Mouse (Mus musculus): ENCODE measurements at regions not wholly inside any gene's neighbourhood (a gene's known extent, or its start where the extent isn't known, plus 50 kb on each side); places are given as distances from the start of the nearest gene placed in this dataset.
A peak's percentile ranks its signal among the peaks of the same experiment; 100 is the strongest.

DNA sequence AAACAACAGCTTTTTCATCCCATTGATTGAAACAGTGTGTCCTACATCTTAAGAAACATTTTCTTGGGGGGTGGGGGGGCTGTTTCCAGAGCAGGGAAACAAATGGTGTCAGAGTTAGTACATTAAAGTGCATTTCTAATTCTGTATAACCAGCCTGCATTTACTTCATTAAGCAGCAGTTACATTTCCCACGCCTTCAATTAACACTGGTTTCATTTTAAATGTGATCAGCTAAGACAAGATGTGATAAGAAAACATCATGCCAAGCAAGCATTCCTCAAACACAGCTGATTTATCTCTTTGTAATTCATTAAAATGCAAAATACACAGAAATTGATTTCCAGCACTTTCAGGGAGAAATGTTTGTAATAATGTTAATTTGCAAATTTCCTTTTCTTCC, 122.0 kb downstream of the Olfr1505 start:
- Histone ChIP-seq H3K27ac (no peak overlapping the region), H3K36me3 (no peaks in the 10 kb centered on the region), H3K9ac (no peak overlapping the region), H3K9me3 (no peaks in the 10 kb centered on the region), H3K4me3 (no peak overlapping the region), H3K27me3 (no peaks in the 10 kb centered on the region), H3K4me2 (replicated peaks) (no peak overlapping the region), H3K4me1 (no peaks in the 10 kb centered on the region)
- 48% methylated on average over 1 of the region's 1 CpGs for WGBS
- no peak for ATAC-seq (ENCODE audit: low FRiP score, low read depth)

GRCm38 (mm10) chr19:14035785-14036184, 122.5 kb downstream of the Olfr1505 start:
- no peaks in the 10 kb centered on the region for H3K27me3 ChIP-seq
- no peaks in the 10 kb centered on the region for H3K9me3 ChIP-seq
- H3K9ac ChIP-seq: no peak overlapping the region
- no peak for ATAC-seq (ENCODE audit: low FRiP score, low read depth)
- no peaks in the 10 kb centered on the region for H3K36me3 ChIP-seq
- no peak overlapping the region for H3K27ac ChIP-seq
- 54% methylated on average over 1 of the region's 1 CpGs for WGBS
- no peak overlapping the region for H3K4me2 ChIP-seq (replicated peaks)
- H3K4me1 ChIP-seq: no peaks in the 10 kb centered on the region
- no peak overlapping the region for H3K4me3 ChIP-seq

GRCm38 (mm10) chr19:14036750-14037149, 123.4 kb downstream of the Olfr1505 start:
- no peaks in the 10 kb centered on the region for H3K9me3 ChIP-seq
- no peaks in the 10 kb centered on the region for H3K36me3 ChIP-seq
- H3K27me3 ChIP-seq: no peaks in the 10 kb centered on the region
- ATAC-seq (ENCODE audit: low FRiP score, low read depth): no peak
- 37% methylated on average over 1 of the region's 1 CpGs for whole genome bisulfite sequencing
- no peak overlapping the region for H3K4me3 ChIP-seq
- no peak overlapping the region for H3K4me2 ChIP-seq (replicated peaks)
- H3K9ac ChIP-seq: no peak overlapping the region
- no peaks in the 10 kb centered on the region for H3K4me1 ChIP-seq
- no peak overlapping the region for H3K27ac ChIP-seq

DNA sequence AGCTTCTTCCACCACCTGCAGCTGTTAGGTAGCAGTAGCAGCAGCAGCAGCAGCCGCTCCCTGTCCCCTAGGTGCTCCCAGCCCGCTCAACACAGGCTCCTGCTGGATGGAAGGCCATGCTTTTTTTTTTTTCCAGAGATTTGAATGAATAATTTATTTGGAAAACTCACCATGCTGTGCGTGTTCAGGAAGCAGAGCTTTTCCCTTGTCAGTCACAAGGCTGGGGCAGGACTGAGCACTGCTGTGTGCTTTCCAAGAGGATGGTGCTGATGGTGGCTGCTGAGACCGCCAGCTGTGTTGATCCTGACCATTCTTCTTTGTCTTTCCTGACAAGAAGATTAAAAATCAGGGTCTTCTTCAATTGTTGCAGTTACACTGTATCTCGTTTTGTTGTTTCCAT, 129.4 kb downstream of the Olfr1505 start:
- no peak overlapping the region for H3K9ac ChIP-seq
- H3K4me1 ChIP-seq: no peaks in the 10 kb centered on the region
- H3K36me3 ChIP-seq: no peaks in the 10 kb centered on the region
- H3K9me3 ChIP-seq: no peaks in the 10 kb centered on the region
- no peak overlapping the region for H3K4me2 ChIP-seq (replicated peaks)
- ATAC-seq (ENCODE audit: low FRiP score, low read depth): no peak
- 56% methylated on average over 5 of the region's 5 CpGs for WGBS
- H3K4me3 ChIP-seq: no peak overlapping the region
- H3K27me3 ChIP-seq: no peaks in the 10 kb centered on the region
- H3K27ac ChIP-seq: no peak overlapping the region

DNA sequence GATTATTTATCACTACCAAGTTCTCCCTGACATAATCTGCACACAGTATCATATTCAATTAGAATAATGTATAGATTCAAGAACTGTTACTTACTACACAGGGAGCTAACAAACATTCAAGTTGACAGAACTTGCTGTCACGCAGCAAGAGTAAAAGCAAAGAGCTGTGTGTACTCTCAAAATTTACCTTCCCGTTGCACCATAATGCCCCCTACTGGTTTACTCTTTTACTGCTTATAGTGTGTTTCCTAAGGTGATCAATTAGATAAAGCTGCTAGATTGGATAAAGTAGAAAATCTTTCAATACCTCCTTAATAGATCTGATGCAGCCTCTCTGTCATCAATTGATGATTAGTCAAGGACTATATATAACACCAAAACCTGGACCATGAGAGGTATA, 132.1 kb downstream of the Olfr1505 start:
- Histone ChIP-seq H3K9me3 (no peaks in the 10 kb centered on the region), H3K4me1 (no peaks in the 10 kb centered on the region), H3K27me3 (no peaks in the 10 kb centered on the region), H3K9ac (no peak overlapping the region), H3K4me3 (no peak overlapping the region), H3K4me2 (replicated peaks) (no peak overlapping the region), H3K27ac (no peak overlapping the region), H3K36me3 (no peaks in the 10 kb centered on the region)
- WGBS: 55% methylated on average over 2 of the region's 2 CpGs
- ATAC-seq (ENCODE audit: low FRiP score, low read depth): no peak

- Histone ChIP-seq H3K9me3 (no peaks in the 10 kb centered on the region), H3K27ac (no peak overlapping the region), H3K4me1 (no peaks in the 10 kb centered on the region), H3K36me3 (no peaks in the 10 kb centered on the region), H3K27me3 (no peaks in the 10 kb centered on the region), H3K4me2 (replicated peaks) (no peak overlapping the region), H3K4me3 (no peak overlapping the region), H3K9ac (no peak overlapping the region)
- WGBS: 92% methylated on average over 4 of the region's 4 CpGs
- no peak for ATAC-seq (ENCODE audit: low FRiP score, low read depth)
These were observed 138.7 kb downstream of the Olfr1505 start for GRCm38 (mm10) chr19:14052052-14052451.

DNA sequence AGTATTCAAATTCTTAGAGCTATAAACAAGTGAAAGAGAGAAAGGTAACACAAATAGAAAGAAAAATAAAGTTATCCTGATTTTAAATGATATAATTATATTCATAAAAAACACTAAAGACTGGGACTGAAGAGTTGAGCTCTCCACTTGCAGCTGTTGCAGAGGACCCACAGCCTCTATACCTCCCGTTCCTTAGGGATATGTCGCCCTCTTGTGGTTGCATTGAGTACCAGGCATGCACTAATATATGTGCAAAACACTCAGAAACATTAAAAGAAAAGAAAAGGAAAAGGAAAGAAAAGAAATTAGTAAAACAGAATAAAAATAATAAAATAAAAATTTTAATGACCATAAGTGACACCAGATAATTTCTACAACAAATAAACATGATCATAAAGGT, 167.2 kb downstream of the Olfr1505 start:
- WGBS: 17% methylated on average over 2 of the region's 2 CpGs
- Histone ChIP-seq H3K4me3 (no peak overlapping the region), H3K4me1 (no peaks in the 10 kb centered on the region), H3K9ac (no peak overlapping the region), H3K4me2 (replicated peaks) (no peak overlapping the region), H3K27me3 (no peaks in the 10 kb centered on the region), H3K27ac (no peak overlapping the region), H3K36me3 (no peaks in the 10 kb centered on the region), H3K9me3 (peaks cover 5% of the 10 kb centered on the region; the same call in 1 of the 2 replicates)
- no peak for ATAC-seq (ENCODE audit: low FRiP score, low read depth)

DNA sequence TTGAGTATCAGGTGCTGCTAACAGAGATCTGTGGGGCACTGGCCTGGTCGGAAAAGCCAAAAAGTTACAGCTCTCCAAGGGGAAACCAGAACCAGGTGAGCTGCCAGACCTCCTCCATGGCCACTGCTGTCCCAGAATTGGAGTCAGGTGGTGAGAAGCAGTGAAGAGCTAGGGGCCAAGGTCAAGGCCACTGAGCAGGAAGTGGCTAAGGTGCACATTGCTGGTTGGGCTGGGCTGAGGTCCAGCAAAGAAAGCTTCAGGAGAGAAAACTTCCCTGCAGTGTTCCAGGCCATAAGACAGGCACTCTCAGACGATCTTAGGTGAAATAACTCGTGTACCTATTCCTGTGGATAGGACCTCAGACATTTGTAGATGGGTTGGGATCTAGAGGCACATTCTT, 171.4 kb downstream of the Olfr1505 start:
- WGBS: 62% methylated on average over 3 of the region's 3 CpGs
- Histone ChIP-seq H3K36me3 (no peaks in the 10 kb centered on the region), H3K4me2 (replicated peaks) (no peak overlapping the region), H3K27ac (no peak overlapping the region), H3K9me3 (peaks cover 5% of the 10 kb centered on the region; the same call in 1 of the 2 replicates), H3K4me3 (no peak overlapping the region), H3K4me1 (no peaks in the 10 kb centered on the region), H3K27me3 (no peaks in the 10 kb centered on the region), H3K9ac (no peak overlapping the region)
- no peak for ATAC-seq (ENCODE audit: low FRiP score, low read depth)

DNA sequence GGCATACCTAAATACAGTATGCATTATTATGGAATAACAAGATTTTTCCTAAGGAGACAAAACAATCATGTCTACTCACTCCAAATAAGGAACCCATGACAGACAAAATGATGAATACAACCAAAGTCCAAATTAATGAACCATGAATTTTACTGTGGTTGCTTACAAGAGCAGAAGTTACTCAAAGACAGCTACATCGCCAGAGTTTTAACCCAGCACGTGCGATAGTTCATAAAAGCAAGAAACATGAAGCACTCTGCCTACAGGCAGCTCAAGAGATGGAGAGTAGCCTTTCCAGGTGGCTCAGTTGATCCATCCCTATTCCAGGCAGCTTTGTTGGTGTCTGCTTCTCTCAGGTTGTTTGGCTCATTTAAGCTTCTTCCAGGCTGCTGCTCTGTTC, 176.8 kb downstream of the Olfr1505 start:
- Histone ChIP-seq H3K4me3 (no peak overlapping the region), H3K4me1 (no peaks in the 10 kb centered on the region), H3K4me2 (replicated peaks) (no peak overlapping the region), H3K27ac (no peak overlapping the region), H3K27me3 (no peaks in the 10 kb centered on the region), H3K9me3 (no peaks in the 10 kb centered on the region), H3K9ac (no peak overlapping the region), H3K36me3 (no peaks in the 10 kb centered on the region)
- WGBS: 96% methylated on average over 3 of the region's 3 CpGs
- no peak for ATAC-seq (ENCODE audit: low FRiP score, low read depth)

DNA sequence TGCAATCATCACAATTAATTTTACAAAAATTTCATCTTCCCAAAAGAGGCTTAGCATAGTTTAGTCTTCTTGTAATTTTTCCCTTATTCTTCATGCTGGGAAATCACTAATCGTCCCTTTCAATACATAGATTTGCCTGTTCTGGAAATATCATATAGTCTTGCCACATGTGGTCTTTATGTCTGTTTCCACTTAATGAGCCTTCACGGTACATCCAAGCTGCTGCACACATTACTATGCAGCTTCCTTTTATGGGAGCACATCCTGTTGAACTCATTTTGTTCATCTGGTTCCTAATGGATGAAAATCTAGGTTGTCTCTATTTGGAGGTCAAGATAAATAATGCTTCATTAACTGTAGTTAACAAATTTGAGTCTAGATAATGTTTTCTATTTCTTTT, 180.9 kb downstream of the Olfr1505 start:
- Histone ChIP-seq H3K27ac (no peak overlapping the region), H3K27me3 (no peaks in the 10 kb centered on the region), H3K9ac (no peak overlapping the region), H3K9me3 (no peaks in the 10 kb centered on the region), H3K36me3 (no peaks in the 10 kb centered on the region), H3K4me2 (replicated peaks) (no peak overlapping the region), H3K4me3 (no peak overlapping the region), H3K4me1 (no peaks in the 10 kb centered on the region)
- WGBS: 28% methylated on average over 2 of the region's 2 CpGs
- ATAC-seq (ENCODE audit: low FRiP score, low read depth): no peak

- no peak for ATAC-seq (ENCODE audit: low FRiP score, low read depth)
- WGBS: 82% methylated on average over 5 of the region's 5 CpGs
These were observed 182.9 kb downstream of the Olfr1505 start for GRCm38 (mm10) chr19:14096187-14096586.

GRCm38 (mm10) chr19:14109091-14109490, 195.8 kb downstream of the Olfr1505 start:
- Histone ChIP-seq H3K9me3 (no peaks in the 10 kb centered on the region), H3K9ac (no peak overlapping the region), H3K4me2 (replicated peaks) (no peak overlapping the region), H3K4me1 (no peaks in the 10 kb centered on the region), H3K36me3 (no peaks in the 10 kb centered on the region), H3K27ac (no peak overlapping the region), H3K27me3 (no peaks in the 10 kb centered on the region), H3K4me3 (no peak overlapping the region)
- WGBS: 62% methylated on average over 4 of the region's 4 CpGs
- no peak for ATAC-seq (ENCODE audit: low FRiP score, low read depth)

More at GRCm38 (mm10) chr19:14096187-14096586, 182.9 kb downstream of the Olfr1505 start:
- H3K4me2 ChIP-seq (replicated peaks): no peak overlapping the region
- no peaks in the 10 kb centered on the region for H3K36me3 ChIP-seq
- H3K27ac ChIP-seq: no peak overlapping the region
- no peak overlapping the region for H3K4me3 ChIP-seq
- no peak overlapping the region for H3K9ac ChIP-seq
- H3K27me3 ChIP-seq: no peaks in the 10 kb centered on the region
- no peaks in the 10 kb centered on the region for H3K9me3 ChIP-seq
- H3K4me1 ChIP-seq: no peaks in the 10 kb centered on the region

GRCm38 (mm10) chr19:14123348-14124113, 210.2 kb downstream of the Olfr1505 start:
- WGBS: 8% methylated on average over 8 of the region's 8 CpGs
- H3K36me3 ChIP-seq: no peaks in the 10 kb centered on the region
- peaks cover 8% of the 10 kb centered on the region; the same call in 1 of the 2 replicates for H3K27me3 ChIP-seq
- ATAC-seq (ENCODE audit: low FRiP score, low read depth): no peak
- H3K9me3 ChIP-seq: no peaks in the 10 kb centered on the region
- H3K9ac ChIP-seq: no peak overlapping the region
- H3K27ac ChIP-seq: no peak overlapping the region
- H3K4me1 ChIP-seq: peaks cover 17% of the 10 kb centered on the region
- H3K4me2 ChIP-seq (replicated peaks): peak overlapping the region; percentile 7; the same call in 1 of the 2 replicates
- H3K4me3 ChIP-seq: no peak overlapping the region

All from limb, embryonic 13.5 days (tissue).